Mouse (Mus musculus): ENCODE measurements around the gene Jmjd1c.
"Not testable (repeated sequence)": the region's sequence is repeated elsewhere in the genome, so short reads cannot be mapped to it uniquely, and the experiment has no call there.

The Jmjd1c gene

GRCm38 (mm10) chr10:67105331-67106217 is 9.6 kb downstream of the Jmjd1c start:
- peak; percentile 30 for DNase-seq

GRCm38 (mm10) chr10:67106400-67106799 is 10.5 kb downstream of the Jmjd1c start:
- no peak for DNase-seq

GRCm38 (mm10) chr10:67107017-67107761 is 11.3 kb downstream of the Jmjd1c start:
- DNase-seq: no peak

- no peak for DNase-seq
These were observed 12.2 kb downstream of the Jmjd1c start for GRCm38 (mm10) chr10:67108096-67108495.

GRCm38 (mm10) chr10:67109635-67110034 is 13.7 kb downstream of the Jmjd1c start:
- no peak for DNase-seq

GRCm38 (mm10) chr10:67111044-67111798 is 15.3 kb downstream of the Jmjd1c start:
- no peak for DNase-seq

GRCm38 (mm10) chr10:67111799-67112177 is 15.9 kb downstream of the Jmjd1c start:
- no peak for DNase-seq

GRCm38 (mm10) chr10:67112967-67113366 is 17.0 kb downstream of the Jmjd1c start:
- DNase-seq: not testable (repeated sequence)

- DNase-seq: no peak
These were observed 17.9 kb downstream of the Jmjd1c start for GRCm38 (mm10) chr10:67113833-67114232.

GRCm38 (mm10) chr10:67115115-67115514 is 19.2 kb downstream of the Jmjd1c start:
- DNase-seq: no peak

GRCm38 (mm10) chr10:67115666-67116091 is 19.8 kb downstream of the Jmjd1c start:
- DNase-seq: no peak

- no peak for DNase-seq
These were observed 20.3 kb downstream of the Jmjd1c start for GRCm38 (mm10) chr10:67116251-67116650.

- no peak for DNase-seq
These were observed 23.4 kb downstream of the Jmjd1c start for GRCm38 (mm10) chr10:67119291-67119690.

GRCm38 (mm10) chr10:67120180-67120579 is 24.3 kb downstream of the Jmjd1c start:
- no peak for DNase-seq

- DNase-seq: no peak
These were observed 24.7 kb downstream of the Jmjd1c start for GRCm38 (mm10) chr10:67120640-67121039.

- no peak for DNase-seq
These were observed 27.8 kb downstream of the Jmjd1c start for GRCm38 (mm10) chr10:67123756-67124155.

GRCm38 (mm10) chr10:67124156-67124555 is 28.2 kb downstream of the Jmjd1c start:
- no peak for DNase-seq

- no peak for DNase-seq
These were observed 30.3 kb downstream of the Jmjd1c start for GRCm38 (mm10) chr10:67126061-67126858.

- peak; percentile 46 for DNase-seq
These were observed 31.2 kb downstream of the Jmjd1c start for GRCm38 (mm10) chr10:67126859-67127758.

GRCm38 (mm10) chr10:67129531-67129930 is 33.6 kb downstream of the Jmjd1c start:
- no peak for DNase-seq

GRCm38 (mm10) chr10:67131709-67132108 is 35.8 kb downstream of the Jmjd1c start:
- no peak for DNase-seq
